Mouse (Mus musculus) C2C12 (cell line): ENCODE measurements at regions not wholly inside any gene's neighbourhood (a gene's known extent, or its start where the extent isn't known, plus 50 kb on each side); places are given as distances from the start of the nearest gene placed in this dataset.

Source experiments
- H3K27me3 ChIP-seq: one replicate; pipeline ENCODE4 v1.6.1; 2011; ENCODE audit not compliant: control insufficient read depth, insufficient read depth, insufficient read length
- H3K36me3 ChIP-seq: one replicate; pipeline ENCODE4 v1.6.1; 2011; ENCODE audit not compliant: control insufficient read depth, insufficient read depth
- H3K4me3 ChIP-seq: one replicate; pipeline ENCODE4 v1.5.1; 2011; ENCODE audit warnings: mild to moderate bottlenecking, control low read depth; ENCODE audit not compliant: poor library complexity, insufficient read depth, severe bottlenecking
- H3K79me2 ChIP-seq: one replicate; pipeline ENCODE4 v1.6.1; 2011; ENCODE audit not compliant: control insufficient read depth, insufficient read depth
- H3K79me3 ChIP-seq: one replicate; pipeline ENCODE4 v1.6.1; 2011; ENCODE audit warnings: low read depth, control low read depth
- H3ac ChIP-seq: one replicate; pipeline ENCODE3; 2011; ENCODE audit warnings: low read depth; ENCODE audit not compliant: control insufficient read depth, insufficient read length
- CEBPB ChIP-seq: IDR thresholded peaks from one replicate; pipeline ENCODE4 v1.6.1; 2011; ENCODE audit warnings: low read depth, mild to moderate bottlenecking, control low read depth, moderate library complexity
- CTCF ChIP-seq: IDR thresholded peaks from one replicate; pipeline ENCODE4 v1.5.1; 2011; ENCODE audit not compliant: control insufficient read depth, insufficient read depth, insufficient read length
- FOSL1 ChIP-seq: IDR thresholded peaks from one replicate; pipeline ENCODE4 v1.8.0; 2011; ENCODE audit warnings: mild to moderate bottlenecking, low read length; ENCODE audit not compliant: poor library complexity, insufficient read depth, severe bottlenecking
- MAX ChIP-seq: IDR thresholded peaks from one replicate; pipeline ENCODE4 v1.6.1; 2011; ENCODE audit warnings: mild to moderate bottlenecking, control low read depth
- MYOD1 ChIP-seq: IDR thresholded peaks from one replicate; pipeline ENCODE4 v1.6.1; 2011; ENCODE audit warnings: low read depth; ENCODE audit not compliant: control insufficient read depth, insufficient read length
- MYOG ChIP-seq: IDR thresholded peaks from one replicate; pipeline ENCODE4 v1.6.1; 2011; ENCODE audit not compliant: control insufficient read depth, insufficient read length; ENCODE audit errors: extremely low read depth
- USF1 ChIP-seq: IDR thresholded peaks from one replicate; pipeline ENCODE4 v1.6.1; 2011; ENCODE audit warnings: low read depth, mild to moderate bottlenecking, control low read depth, moderate library complexity

DNA sequence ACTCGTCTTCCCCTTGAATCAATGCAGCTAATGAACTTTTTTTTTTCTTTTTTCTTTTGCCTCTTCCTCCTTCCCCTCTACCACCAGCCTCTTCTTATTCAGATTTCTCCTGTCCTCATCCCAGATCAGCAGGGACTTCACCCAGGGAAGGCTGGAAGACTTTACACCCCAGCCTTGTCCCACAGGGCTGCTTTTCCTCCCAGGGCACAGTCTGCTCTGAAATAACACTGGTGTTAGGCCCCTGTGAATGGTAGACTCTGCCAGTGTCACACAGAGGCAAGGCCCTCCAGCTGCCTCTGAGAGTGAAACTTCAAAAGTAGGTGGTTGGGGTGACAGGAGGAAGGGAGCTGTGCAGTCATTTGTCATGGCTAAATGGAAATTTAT is 85.5 kb downstream of the 4930564D02Rik start:
- H3K4me3 ChIP-seq, result no peak overlapping the region
- no peaks in the 10 kb centered on the region for H3K36me3 ChIP-seq
- H3K79me3 ChIP-seq, result no peaks in the 10 kb centered on the region
- peaks cover 11% of the 10 kb centered on the region for H3K27me3 ChIP-seq
- no peaks in the 10 kb centered on the region for H3K79me2 ChIP-seq
- TF ChIP-seq MAX, result no peak
- no peak for TF ChIP-seq FOSL1
- no peak for TF ChIP-seq USF1
- TF ChIP-seq MYOD1, result no peak
- no peak for TF ChIP-seq MYOG
- no peak for TF ChIP-seq CTCF
- TF ChIP-seq CEBPB, result no peak
- no peak overlapping the region for H3ac ChIP-seq

GRCm38 (mm10) chr3:105158376-105158775 is 91.7 kb downstream of the 4930564D02Rik start:
- Histone ChIP-seq H3K79me3 (no peaks in the 10 kb centered on the region), H3K4me3 (no peak overlapping the region), H3K27me3 (peaks cover 6% of the 10 kb centered on the region), H3ac (no peak overlapping the region), H3K36me3 (no peaks in the 10 kb centered on the region), H3K79me2 (no peaks in the 10 kb centered on the region)
- no peak for TF ChIP-seq MYOD1
- no peak for TF ChIP-seq CEBPB
- TF ChIP-seq MYOG, result no peak

DNA sequence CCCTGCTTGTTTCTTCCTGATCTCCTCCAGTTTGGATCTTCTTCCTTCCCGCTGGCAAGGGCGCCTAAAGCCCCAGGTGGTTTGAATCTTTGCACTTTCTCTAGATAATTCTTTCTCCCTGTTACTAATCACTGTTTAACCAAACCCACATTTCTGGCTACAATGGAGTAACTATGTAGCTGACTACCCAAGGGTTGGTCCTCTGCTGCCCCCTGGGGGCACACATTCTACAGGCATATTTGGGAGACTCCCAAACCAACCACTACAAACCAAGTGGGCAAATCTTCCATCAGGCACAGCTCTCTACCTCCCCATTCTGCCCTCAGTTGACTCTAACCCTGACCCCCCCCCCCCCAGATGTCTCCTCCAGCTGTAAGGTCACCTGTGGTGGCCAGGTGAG is 98.7 kb downstream of the 4930564D02Rik start:
- Histone ChIP-seq H3ac (no peak overlapping the region), H3K36me3 (no peaks in the 10 kb centered on the region), H3K79me3 (no peaks in the 10 kb centered on the region), H3K79me2 (no peaks in the 10 kb centered on the region), H3K27me3 (no peaks in the 10 kb centered on the region), H3K4me3 (no peak overlapping the region)
- TF ChIP-seq CTCF (peak; percentile 32), MYOG (no peak)

- H3K79me2 ChIP-seq, result no peaks in the 10 kb centered on the region
- TF ChIP-seq FOSL1 (no peak), USF1 (no peak), CTCF (no peak), CEBPB (no peak), MYOG (no peak), MYOD1 (no peak), MAX (no peak)
Observed at GRCm38 (mm10) chr3:105169117-105169516, 102.5 kb downstream of the 4930564D02Rik start.

GRCm38 (mm10) chr3:105171527-105171926 is 104.9 kb downstream of the 4930564D02Rik start:
- TF ChIP-seq MYOG, result no peak
- TF ChIP-seq CTCF, result no peak
- no peak for TF ChIP-seq MAX
- no peak for TF ChIP-seq MYOD1
- TF ChIP-seq FOSL1, result no peak
- TF ChIP-seq CEBPB, result no peak
- no peak for TF ChIP-seq USF1
- no peaks in the 10 kb centered on the region for H3K79me2 ChIP-seq
- no peaks in the 10 kb centered on the region for H3K27me3 ChIP-seq
- H3K4me3 ChIP-seq, result no peak overlapping the region
- no peaks in the 10 kb centered on the region for H3K79me3 ChIP-seq
- no peaks in the 10 kb centered on the region for H3K36me3 ChIP-seq
- no peak overlapping the region for H3ac ChIP-seq

More at GRCm38 (mm10) chr3:105169117-105169516, 102.5 kb downstream of the 4930564D02Rik start:
- Histone ChIP-seq H3K79me3 (no peaks in the 10 kb centered on the region), H3ac (no peak overlapping the region), H3K36me3 (no peaks in the 10 kb centered on the region), H3K27me3 (no peaks in the 10 kb centered on the region), H3K4me3 (no peak overlapping the region)

GRCm38 (mm10) chr3:105172054-105172453 is 105.4 kb downstream of the 4930564D02Rik start:
- TF ChIP-seq CEBPB (no peak), MAX (no peak), CTCF (no peak), USF1 (no peak), MYOG (no peak), MYOD1 (no peak), FOSL1 (no peak)
- H3K79me2 ChIP-seq, result no peaks in the 10 kb centered on the region

More at GRCm38 (mm10) chr3:105172054-105172453, 105.4 kb downstream of the 4930564D02Rik start:
- Histone ChIP-seq H3ac (no peak overlapping the region), H3K36me3 (no peaks in the 10 kb centered on the region), H3K79me3 (no peaks in the 10 kb centered on the region), H3K27me3 (no peaks in the 10 kb centered on the region), H3K4me3 (no peak overlapping the region)
